Mouse (Mus musculus): ENCODE measurements around the gene Gm7030. TPM values are rescaled to one million over a fixed set of nuclear protein-coding genes. Genes with fewer than 3 reads are reported as not detected.
"Not testable (repeated sequence)": the region's sequence is repeated elsewhere in the genome, so short reads cannot be mapped to it uniquely, and the experiment has no call there.

Gene Gm7030
- polyA plus RNA-seq, 1 experiment from 2014 or later = not detected

DNA sequence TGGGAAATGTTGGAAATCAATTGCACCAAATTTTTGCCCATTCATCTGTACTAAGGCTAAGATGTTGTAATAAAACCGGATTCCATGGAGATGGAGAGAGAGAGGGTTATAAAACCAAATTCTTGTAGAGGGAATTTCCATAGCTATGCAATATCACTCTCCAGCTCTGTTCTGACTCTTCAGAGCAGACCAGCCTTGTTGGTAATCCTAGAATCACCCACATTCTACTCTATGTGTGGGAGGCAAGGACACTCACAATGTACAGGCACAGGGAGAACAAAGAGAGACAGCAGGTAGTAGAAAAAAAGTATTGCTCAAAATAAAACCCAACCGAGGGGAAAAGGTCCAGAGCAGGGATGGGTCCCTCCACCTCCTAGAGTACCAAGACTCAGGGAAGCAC lies 37.3 kb downstream of the Gm7030 start:
- not testable (repeated sequence) for H3K27ac ChIP-seq (ENCODE audit: low read length); H3K36me3 ChIP-seq (ENCODE audit: control insufficient read depth, insufficient read depth, low read length); H3K4me2 ChIP-seq (ENCODE audit: low read length); H3K9ac ChIP-seq (ENCODE audit: low read depth, low read length); ATAC-seq; H3K9me3 ChIP-seq (replicated peaks; ENCODE audit: control insufficient read depth, low read length, poor library complexity, severe bottlenecking); H3K4me1 ChIP-seq (ENCODE audit: control insufficient read depth, insufficient read depth, low read length); H3K27me3 ChIP-seq (ENCODE audit: control insufficient read depth, insufficient read depth, low read depth, low read length); H3K4me3 ChIP-seq (ENCODE audit: low read depth, low read length)
- WGBS = no CpG with 5 or more reads among the region's 2 CpGs

GRCm38 (mm10) chr17:36085976-36086375 lies 43.2 kb downstream of the Gm7030 start:
- not testable (repeated sequence) for H3K4me3 ChIP-seq (ENCODE audit: low read depth, low read length); ATAC-seq; H3K27me3 ChIP-seq (ENCODE audit: control insufficient read depth, insufficient read depth, low read depth, low read length); H3K9ac ChIP-seq (ENCODE audit: low read depth, low read length); H3K36me3 ChIP-seq (ENCODE audit: control insufficient read depth, insufficient read depth, low read length); H3K9me3 ChIP-seq (replicated peaks; ENCODE audit: control insufficient read depth, low read length, poor library complexity, severe bottlenecking); H3K4me2 ChIP-seq (ENCODE audit: low read length); H3K27ac ChIP-seq (ENCODE audit: low read length); H3K4me1 ChIP-seq (ENCODE audit: control insufficient read depth, insufficient read depth, low read length)
- WGBS = 71% methylated on average over 1 of the region's 1 CpGs

GRCm38 (mm10) chr17:36083870-36084451 lies 45.3 kb downstream of the Gm7030 start:
- Histone ChIP-seq H3K4me2 (ENCODE audit: low read length) (peak overlapping the region; percentile 98), H3K4me3 (ENCODE audit: low read depth, low read length) (peak overlapping the region; percentile 56), H3K27ac (ENCODE audit: low read length) (no peak overlapping the region), H3K4me1 (ENCODE audit: control insufficient read depth, insufficient read depth, low read length) (0 out of 2 replicates have a peak, but pooled peaks cover 3% of the 10 kb centered on the region), H3K9ac (ENCODE audit: low read depth, low read length) (peak overlapping the region; percentile 66), H3K36me3 (ENCODE audit: control insufficient read depth, insufficient read depth, low read length) (no peaks in the 10 kb centered on the region), H3K9me3 (replicated peaks; ENCODE audit: control insufficient read depth, low read length, poor library complexity, severe bottlenecking) (no peaks in the 10 kb centered on the region), H3K27me3 (ENCODE audit: control insufficient read depth, insufficient read depth, low read depth, low read length) (peaks cover 4% of the 10 kb centered on the region)
- under 1% methylated on average over 42 of the region's 42 CpGs for WGBS
- peak; percentile 77 for ATAC-seq

DNA sequence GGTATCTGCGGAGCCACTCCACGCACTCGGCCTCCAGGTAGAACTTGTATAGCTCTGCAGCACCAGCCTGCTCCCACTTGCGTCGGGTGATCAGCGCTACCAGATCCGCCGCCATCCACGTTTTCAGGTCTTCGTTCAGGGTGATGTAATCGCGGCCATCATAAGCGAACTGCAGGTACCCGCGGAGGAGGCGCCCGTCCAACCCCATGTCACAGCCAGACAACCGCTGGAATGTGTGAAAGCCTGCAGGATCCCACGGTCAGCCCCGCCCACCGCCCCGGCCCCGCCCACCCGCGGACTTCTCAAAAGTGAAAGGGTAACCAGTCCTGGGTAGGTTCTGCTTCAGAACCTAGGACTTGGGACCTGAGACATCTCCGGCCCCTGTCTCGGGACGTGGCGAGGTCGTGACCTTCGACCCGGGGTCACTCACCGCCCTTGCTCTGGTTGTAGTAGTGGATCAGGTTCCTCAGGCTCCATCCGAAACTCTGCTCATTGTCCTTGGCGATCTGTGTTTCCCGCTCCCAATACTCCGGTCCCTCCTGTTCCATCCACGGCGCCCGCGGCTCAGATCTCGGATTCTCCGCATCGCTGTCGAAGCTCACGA lies 45.9 kb downstream of the Gm7030 start:
- H3K4me1 ChIP-seq (ENCODE audit: control insufficient read depth, insufficient read depth, low read length) = 0 out of 2 replicates have a peak, but pooled peaks cover 3% of the 10 kb centered on the region
- ATAC-seq = peak; percentile 84
- peak overlapping the region; percentile 56 for H3K4me3 ChIP-seq (ENCODE audit: low read depth, low read length)
- H3K9me3 ChIP-seq (replicated peaks; ENCODE audit: control insufficient read depth, low read length, poor library complexity, severe bottlenecking) = no peaks in the 10 kb centered on the region
- WGBS = under 1% methylated on average over 46 of the region's 46 CpGs
- no peak overlapping the region for H3K27ac ChIP-seq (ENCODE audit: low read length)
- peak overlapping the region; percentile 66 for H3K9ac ChIP-seq (ENCODE audit: low read depth, low read length)
- H3K27me3 ChIP-seq (ENCODE audit: control insufficient read depth, insufficient read depth, low read depth, low read length) = peaks cover 4% of the 10 kb centered on the region
- peak overlapping the region; percentile 98 for H3K4me2 ChIP-seq (ENCODE audit: low read length)
- H3K36me3 ChIP-seq (ENCODE audit: control insufficient read depth, insufficient read depth, low read length) = no peaks in the 10 kb centered on the region

DNA sequence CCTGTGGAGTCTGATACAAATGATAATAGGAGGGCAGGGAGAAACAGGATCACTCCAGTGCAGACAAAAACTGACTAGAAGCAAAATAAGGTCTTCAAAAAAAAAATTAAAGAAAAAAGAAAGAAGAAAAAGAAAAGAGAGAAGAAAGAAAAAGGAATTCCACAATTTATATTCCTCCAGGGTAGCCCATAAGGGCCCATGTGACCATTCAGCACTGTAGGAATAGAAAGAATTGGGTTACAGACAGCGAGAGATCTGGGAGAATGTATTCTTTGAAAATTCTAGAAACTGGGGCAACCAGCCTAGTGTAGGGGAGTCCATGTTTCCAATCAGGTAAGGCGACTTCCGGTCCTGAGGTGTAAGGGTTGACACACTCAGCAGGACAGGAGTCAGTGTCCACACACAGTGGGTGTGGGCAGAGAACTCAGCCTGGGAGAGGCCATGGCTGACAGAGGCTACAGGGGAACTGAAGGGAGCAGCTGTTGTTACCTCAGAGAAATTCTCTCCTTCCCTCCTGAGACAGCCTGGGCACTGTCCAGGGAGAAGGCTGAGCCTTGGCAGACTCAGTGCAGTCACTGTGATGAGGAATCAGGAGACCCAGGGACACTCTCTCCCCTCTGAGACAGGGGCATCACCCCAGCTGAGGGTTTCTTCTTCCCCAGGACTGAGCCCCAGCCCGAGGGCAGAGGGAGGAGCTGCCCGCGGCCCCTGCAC lies 46.5 kb downstream of the Gm7030 start:
- WGBS = 52% methylated on average over 3 of the region's 6 CpGs
- H3K9me3 ChIP-seq (replicated peaks; ENCODE audit: control insufficient read depth, low read length, poor library complexity, severe bottlenecking); H3K36me3 ChIP-seq (ENCODE audit: control insufficient read depth, insufficient read depth, low read length); H3K9ac ChIP-seq (ENCODE audit: low read depth, low read length); ATAC-seq; H3K27me3 ChIP-seq (ENCODE audit: control insufficient read depth, insufficient read depth, low read depth, low read length); H3K27ac ChIP-seq (ENCODE audit: low read length); H3K4me1 ChIP-seq (ENCODE audit: control insufficient read depth, insufficient read depth, low read length): not testable (repeated sequence)
- H3K4me3 ChIP-seq (ENCODE audit: low read depth, low read length) = peak overlapping the region; percentile 56
- H3K4me2 ChIP-seq (ENCODE audit: low read length) = peak overlapping the region; percentile 98

DNA sequence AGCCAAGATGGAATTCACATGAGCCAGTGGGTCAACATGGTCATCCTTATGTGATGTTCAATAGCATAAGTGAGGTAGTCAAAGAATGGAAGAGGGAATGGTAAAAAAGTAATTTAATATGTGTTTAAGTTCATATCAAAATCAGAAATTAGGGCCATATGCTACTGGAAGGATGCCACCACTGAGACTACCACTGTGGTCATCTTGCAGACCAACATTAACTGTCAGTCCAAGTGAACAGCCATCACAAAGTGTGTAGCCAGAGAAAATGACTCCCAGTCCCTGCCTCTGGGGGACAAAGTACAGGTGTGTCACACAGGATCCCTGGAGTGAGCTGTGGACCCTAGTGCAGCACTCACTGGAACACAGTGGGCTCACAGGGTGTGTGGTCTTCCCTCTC lies 47.3 kb downstream of the Gm7030 start:
- not testable (repeated sequence) for H3K9me3 ChIP-seq (replicated peaks; ENCODE audit: control insufficient read depth, low read length, poor library complexity, severe bottlenecking); H3K36me3 ChIP-seq (ENCODE audit: control insufficient read depth, insufficient read depth, low read length); H3K9ac ChIP-seq (ENCODE audit: low read depth, low read length); H3K4me3 ChIP-seq (ENCODE audit: low read depth, low read length); H3K4me2 ChIP-seq (ENCODE audit: low read length); H3K27me3 ChIP-seq (ENCODE audit: control insufficient read depth, insufficient read depth, low read depth, low read length); ATAC-seq; H3K27ac ChIP-seq (ENCODE audit: low read length); H3K4me1 ChIP-seq (ENCODE audit: control insufficient read depth, insufficient read depth, low read length)

- no peaks in the 10 kb centered on the region for H3K9me3 ChIP-seq (replicated peaks; ENCODE audit: control insufficient read depth, low read length, poor library complexity, severe bottlenecking)
- ATAC-seq = no peak
- H3K27ac ChIP-seq (ENCODE audit: low read length) = no peak overlapping the region
- H3K4me3 ChIP-seq (ENCODE audit: low read depth, low read length) = no peak overlapping the region
- H3K4me1 ChIP-seq (ENCODE audit: control insufficient read depth, insufficient read depth, low read length) = no peaks in the 10 kb centered on the region
- H3K4me2 ChIP-seq (ENCODE audit: low read length) = no peak overlapping the region
- no peak overlapping the region for H3K9ac ChIP-seq (ENCODE audit: low read depth, low read length)
- no peaks in the 10 kb centered on the region for H3K36me3 ChIP-seq (ENCODE audit: control insufficient read depth, insufficient read depth, low read length)
- no peaks in the 10 kb centered on the region for H3K27me3 ChIP-seq (ENCODE audit: control insufficient read depth, insufficient read depth, low read depth, low read length)
- WGBS = 21% methylated on average over 2 of the region's 2 CpGs
Observed at GRCm38 (mm10) chr17:36060829-36061228, 68.4 kb downstream of the Gm7030 start.
